Comparison of ENCODE assay signal across 7 mouse cellular contexts in the genomic region with DNA sequence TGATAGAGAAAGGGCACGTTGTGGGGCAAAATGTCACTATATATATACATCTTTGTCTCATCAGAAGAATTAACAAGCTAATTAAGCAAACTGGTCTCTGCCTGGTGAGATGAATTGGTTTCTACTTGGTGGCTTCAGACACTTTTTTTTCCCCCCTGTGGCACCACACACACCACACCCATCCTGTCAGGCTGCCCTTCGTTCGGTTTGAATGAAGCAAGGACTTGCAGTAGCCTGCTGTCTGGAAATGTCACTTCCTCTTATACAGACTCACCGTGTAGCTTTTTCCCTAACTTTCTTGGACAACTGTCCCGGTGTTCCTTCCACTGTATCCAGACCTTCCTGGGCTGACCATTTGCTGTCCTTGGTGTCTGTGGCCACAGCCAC.
A peak's percentile ranks its signal among the peaks of the same experiment; 100 is the strongest.
DNase-seq lines count a peak whose midpoint lies in the region; ATAC-seq and TF ChIP-seq lines count a peak whose summit lies in the region.

No protein-coding gene starts in this region.

- H3K4me1 ChIP-seq in liver, postnatal 0 days (ENCODE audit: insufficient read depth): peaks cover 19% of the 10 kb centered on the region
- H3K4me1 ChIP-seq in liver, embryonic 12.5 days: peaks cover 13% of the 10 kb centered on the region
- H3K4me1 ChIP-seq in heart, embryonic 12.5 days (replicated peaks): peaks cover 43% of the 10 kb centered on the region
- peaks cover 32% of the 10 kb centered on the region for H3K4me1 ChIP-seq in stomach, embryonic 16.5 days (ENCODE audit: control insufficient read depth, insufficient read depth, low read length)

- no peak for TF ChIP-seq EP300 in liver, postnatal 0 days (IDR thresholded peaks at IDR 0.05; ENCODE audit: low read depth)

- ATAC-seq in liver, postnatal 0 days: no peak
- ATAC-seq in liver, embryonic 12.5 days: no peak
- no peak for ATAC-seq in heart, embryonic 12.5 days (ENCODE audit: insufficient number of reproducible peaks, low FRiP score)
- no peak for ATAC-seq in stomach, embryonic 16.5 days (ENCODE audit: insufficient read depth, low FRiP score)

- 34% methylated on average over 5 of the region's 5 CpGs for WGBS in liver, postnatal 0 days (ENCODE audit: insufficient replicate concordance)
- 29% methylated on average over 5 of the region's 5 CpGs for WGBS in liver, embryonic 12.5 days (ENCODE audit: insufficient replicate concordance)
- 42% methylated on average over 5 of the region's 5 CpGs for WGBS in heart, embryonic 12.5 days
- WGBS in stomach, embryonic 16.5 days: 38% methylated on average over 5 of the region's 5 CpGs

- H3K36me3 ChIP-seq in liver, postnatal 0 days (replicated peaks; ENCODE audit: insufficient read depth, low read length): no peaks in the 10 kb centered on the region
- H3K36me3 ChIP-seq in liver, embryonic 12.5 days: no peaks in the 10 kb centered on the region
- H3K36me3 ChIP-seq in heart, embryonic 12.5 days: no peaks in the 10 kb centered on the region
- no peaks in the 10 kb centered on the region for H3K36me3 ChIP-seq in stomach, embryonic 16.5 days (ENCODE audit: control insufficient read depth, insufficient read depth, low read length)

- H3K9me3 ChIP-seq in liver, postnatal 0 days (ENCODE audit: low read length): no peaks in the 10 kb centered on the region
- no peaks in the 10 kb centered on the region for H3K9me3 ChIP-seq in liver, embryonic 12.5 days (replicated peaks)
- no peaks in the 10 kb centered on the region for H3K9me3 ChIP-seq in heart, embryonic 12.5 days (replicated peaks)
- no peaks in the 10 kb centered on the region for H3K9me3 ChIP-seq in stomach, embryonic 16.5 days (replicated peaks; ENCODE audit: control insufficient read depth, low read length)

- peak; percentile 28 for DNase-seq in liver, postnatal 0 days
- peak; percentile 32 for DNase-seq in lung, postnatal 10 days
- no peak for DNase-seq in urinary bladder, adult 18-20 months (ENCODE audit: low spot score in 2 of 2)
- DNase-seq in right cerebral cortex, postnatal 10 days (ENCODE audit: low spot score in 2 of 2): no peak

- H3K9ac ChIP-seq in liver, postnatal 0 days (replicated peaks): no peak overlapping the region
- no peak overlapping the region for H3K9ac ChIP-seq in liver, embryonic 12.5 days
- H3K9ac ChIP-seq in heart, embryonic 12.5 days: no peak overlapping the region
- H3K9ac ChIP-seq in stomach, embryonic 16.5 days (ENCODE audit: low read length): no peak overlapping the region

- no peak for TF ChIP-seq CTCF in liver, postnatal 0 days (IDR thresholded peaks at IDR 0.05; ENCODE audit: low read depth)

- 0 out of 2 replicates have a peak overlapping the region, but pooled peaks have one; percentile 22 for H3K4me2 ChIP-seq in liver, postnatal 0 days (ENCODE audit: low read depth, low read length)
- no peak overlapping the region for H3K4me2 ChIP-seq in liver, embryonic 12.5 days
- H3K4me2 ChIP-seq in heart, embryonic 12.5 days: peak overlapping the region; percentile 55
- peak overlapping the region; percentile 42 for H3K4me2 ChIP-seq in stomach, embryonic 16.5 days (ENCODE audit: low read depth, low read length)

- no peak overlapping the region for H3K4me3 ChIP-seq in liver, postnatal 0 days (ENCODE audit: low read depth, low read length)
- H3K4me3 ChIP-seq in liver, embryonic 12.5 days: no peak overlapping the region
- H3K4me3 ChIP-seq in heart, embryonic 12.5 days: peak overlapping the region; percentile 72; the same call in 1 of the 2 replicates
- H3K4me3 ChIP-seq in stomach, embryonic 16.5 days (replicated peaks; ENCODE audit: low read length): peak overlapping the region; percentile 17; the same call in 1 of the 2 replicates

- 0 out of 2 replicates have a peak overlapping the region, but pooled peaks have one; percentile 29 for H3K27ac ChIP-seq in liver, postnatal 0 days (ENCODE audit: low read depth)
- no peak overlapping the region for H3K27ac ChIP-seq in liver, embryonic 12.5 days
- H3K27ac ChIP-seq in heart, embryonic 12.5 days (ENCODE audit: poor library complexity, severe bottlenecking): peak overlapping the region; percentile 58; the same call in 1 of the 2 replicates
- peak overlapping the region; percentile 38; the same call in 1 of the 2 replicates for H3K27ac ChIP-seq in stomach, embryonic 16.5 days (ENCODE audit: low read length)

- H3K27me3 ChIP-seq in liver, postnatal 0 days (ENCODE audit: insufficient read depth, low read length): no peaks in the 10 kb centered on the region
- H3K27me3 ChIP-seq in liver, embryonic 12.5 days (replicated peaks): peaks cover 11% of the 10 kb centered on the region
- H3K27me3 ChIP-seq in heart, embryonic 12.5 days (replicated peaks): no peaks in the 10 kb centered on the region
- no peaks in the 10 kb centered on the region for H3K27me3 ChIP-seq in stomach, embryonic 16.5 days (ENCODE audit: control insufficient read depth, insufficient read depth, low read length)

Comparison
In these comparisons a context has a peak if more than half of its experiments do, and no peak if none do; other contexts are left out.
1. DNase-seq: peak in liver, postnatal 0 days (single experiment) and lung, postnatal 10 days (single experiment); none in urinary bladder, adult 18-20 months (0 of 2) and right cerebral cortex, postnatal 10 days (0 of 2).
2. H3K4me3 ChIP-seq: peak in heart, embryonic 12.5 days (single experiment) and stomach, embryonic 16.5 days (single experiment); none in liver, postnatal 0 days (single experiment) and liver, embryonic 12.5 days (single experiment).